Mouse (Mus musculus): ENCODE data around the gene Ttc21b.

DNA sequence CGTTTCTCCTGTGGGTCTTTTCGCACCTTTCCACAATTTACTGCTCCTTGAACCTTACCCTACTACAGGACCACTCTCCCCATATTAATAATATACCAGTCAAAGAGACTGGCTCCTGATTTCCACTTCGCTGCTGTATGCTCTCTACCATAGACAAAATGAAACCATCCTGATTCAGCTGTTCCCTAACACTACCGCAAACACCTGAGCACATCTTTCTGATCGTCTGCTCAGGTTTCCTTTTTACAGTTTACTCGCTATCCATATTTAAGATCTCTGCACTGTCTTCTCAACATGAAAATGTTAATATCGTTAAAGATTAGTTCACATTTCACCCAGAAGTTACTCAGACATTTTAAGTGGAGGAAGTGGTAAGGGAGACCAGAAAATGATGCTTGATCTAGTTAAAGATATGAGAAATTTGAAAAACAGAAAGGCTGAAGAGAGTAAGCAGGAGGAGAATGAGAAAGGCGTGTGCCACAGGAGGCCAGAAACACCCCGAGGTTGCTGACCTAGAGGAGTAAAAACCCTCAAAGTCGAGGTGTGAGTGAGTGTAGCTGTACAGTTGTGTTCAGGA is 107.7 kb downstream of the Ttc21b start:
- TF ChIP-seq CTCF (IDR thresholded peaks at IDR 0.05; ENCODE audit: borderline replicate concordance, extremely low read depth, insufficient read depth, insufficient read length), result no peak
- no peak for TF ChIP-seq POLR2A (IDR thresholded peaks at IDR 0.05; ENCODE audit: borderline replicate concordance, extremely low read depth, insufficient read depth, insufficient read length, poor library complexity, severe bottlenecking)
